Comparison of ENCODE assay signal across 17 mouse cellular contexts in genomic region chr16:38150555-38150954, GRCm38 (mm10).
"Had no signal": no experiment of that assay in that cellular context is flagged by ENCODE, and none has a peak within 500 bp of the region (broad histone marks: within the 10 kb centered on the region; RNA-seq: fewer than 3 reads in every experiment).

No protein-coding gene starts in this region.

- DNase-seq: lung, adult 2 months; lung, postnatal 14 days; lung, postnatal 36 days; right cerebral cortex, postnatal 14 days; thymus, adult 2 months; thymus, postnatal 25 days; thymus, postnatal 4 days had no signal

- H3K9me3 ChIP-seq: lung, embryonic 15.5 days; megakaryocyte, embryonic 14.5 days; midbrain, embryonic 13.5 days; midbrain, embryonic 15.5 days; neural tube, embryonic 12.5 days; stomach, embryonic 15.5 days had no signal

- H3K27ac ChIP-seq: lung, embryonic 15.5 days; macrophage; midbrain, embryonic 13.5 days; midbrain, embryonic 15.5 days; neural tube, embryonic 12.5 days; stomach, embryonic 15.5 days; stomach, postnatal 0 days had no signal

- ATAC-seq: lung, postnatal 0 days; midbrain, embryonic 13.5 days; midbrain, embryonic 15.5 days had no signal

- H3K4me3 ChIP-seq: lung, embryonic 15.5 days; megakaryocyte, embryonic 14.5 days; midbrain, embryonic 13.5 days; midbrain, embryonic 15.5 days; neural tube, embryonic 12.5 days; stomach, embryonic 15.5 days had no signal

- H3K4me2 ChIP-seq: lung, embryonic 15.5 days; midbrain, embryonic 11.5 days; midbrain, embryonic 13.5 days; midbrain, embryonic 15.5 days; neural tube, embryonic 12.5 days; stomach, embryonic 15.5 days had no signal

- H3K4me1 ChIP-seq: lung, embryonic 15.5 days; midbrain, embryonic 13.5 days; midbrain, embryonic 15.5 days; neural tube, embryonic 12.5 days; stomach, embryonic 15.5 days had no signal

- H3K27me3 ChIP-seq: lung, embryonic 15.5 days; megakaryocyte, embryonic 14.5 days; midbrain, embryonic 13.5 days; midbrain, embryonic 15.5 days; neural tube, embryonic 12.5 days; stomach, embryonic 15.5 days had no signal

- H3K9ac ChIP-seq: lung, embryonic 15.5 days; midbrain, embryonic 13.5 days; midbrain, embryonic 15.5 days; neural tube, embryonic 12.5 days; stomach, embryonic 15.5 days had no signal

- H3K36me3 ChIP-seq: midbrain, embryonic 15.5 days; neural tube, embryonic 12.5 days had no signal
